Mouse (Mus musculus) intestine, postnatal 0 days (tissue): ENCODE measurements at regions not wholly inside any gene's neighbourhood (a gene's known extent, or its start where the extent isn't known, plus 50 kb on each side); places are given as distances from the start of the nearest gene placed in this dataset.

Source experiments
- ATAC-seq: fragments of 200-750 bp; cut with Nextera tagmentation; 2 replicates; pipeline ENCODE4 v1.8.0; 2017; ENCODE audit warnings: mild to moderate bottlenecking, moderate TSS enrichment, moderate library complexity
- H3K27ac ChIP-seq: fragments of 300-500 bp; sonication (generic); 2 replicates; pipeline ENCODE4 v1.5.1; 2014; ENCODE audit warnings: mild to moderate bottlenecking, low read depth, low read length, moderate library complexity
- H3K27me3 ChIP-seq: fragments of 300-500 bp; sonication (generic); replicated peaks from 2 replicates; pipeline ENCODE4 v1.6.1; 2014; ENCODE audit warnings: low read length, mixed read lengths; ENCODE audit not compliant: control insufficient read depth, insufficient read depth
- H3K36me3 ChIP-seq: fragments of 300-500 bp; sonication (generic); 2 replicates; pipeline ENCODE4 v1.6.1; 2014; ENCODE audit warnings: mild to moderate bottlenecking, moderate library complexity; ENCODE audit not compliant: control insufficient read depth, insufficient read depth
- H3K4me1 ChIP-seq: fragments of 300-500 bp; sonication (generic); replicated peaks from 2 replicates; pipeline ENCODE4 v1.6.1; 2014; ENCODE audit warnings: antibody characterized with exemption, low read length, mixed read lengths; ENCODE audit not compliant: control insufficient read depth, insufficient read depth
- H3K4me2 ChIP-seq: fragments of 300-500 bp; sonication (generic); replicated peaks from 2 replicates; pipeline ENCODE4 v1.6.1; 2014; ENCODE audit warnings: low read depth, mild to moderate bottlenecking, moderate library complexity
- H3K4me3 ChIP-seq: fragments of 300-500 bp; sonication (generic); 2 replicates; pipeline ENCODE4 v1.5.1; 2014; ENCODE audit warnings: low read depth, low read length
- H3K9ac ChIP-seq: fragments of 300-500 bp; sonication (generic); 2 replicates; pipeline ENCODE4 v1.6.1; 2014; ENCODE audit warnings: mild to moderate bottlenecking, low read depth, low read length
- H3K9me3 ChIP-seq: fragments of 300-500 bp; sonication (generic); 2 replicates; pipeline ENCODE4 v1.6.1; 2016; ENCODE audit warnings: mixed run types; ENCODE audit not compliant: control insufficient read depth
- CTCF ChIP-seq: sonication (generic); IDR thresholded peaks from 2 replicates; pipeline ENCODE4 v1.5.1; 2016; ENCODE audit warnings: low read depth, mild to moderate bottlenecking, control low read depth, antibody characterized with exemption, moderate library complexity
- WGBS: fragments of 180-500 bp; shearing (Covaris S2); extraction: QIAGEN DNeasy Blood & Tissue Kit; methylation state at CpG from one replicate; pipeline ENCODE4 v1.1.7; 2014; 5-methylcytosine and 5-hydroxymethylcytosine counted together

GRCm38 (mm10) chr12:7450506-7450905, 526.9 kb upstream of the Apob start:
- Histone ChIP-seq H3K4me2 (no peak overlapping the region), H3K27me3 (no peaks in the 10 kb centered on the region), H3K9ac (no peak overlapping the region), H3K4me1 (no peaks in the 10 kb centered on the region), H3K27ac (no peak overlapping the region), H3K36me3 (no peaks in the 10 kb centered on the region), H3K9me3 (no peaks in the 10 kb centered on the region), H3K4me3 (no peak overlapping the region)
- 72% methylated on average over 2 of the region's 2 CpGs for WGBS
- no peak for TF ChIP-seq CTCF
- ATAC-seq, result no peak

GRCm38 (mm10) chr12:7457036-7457435, 520.4 kb upstream of the Apob start:
- TF ChIP-seq CTCF, result no peak
- Histone ChIP-seq H3K9me3 (no peaks in the 10 kb centered on the region), H3K27ac (no peak overlapping the region), H3K9ac (no peak overlapping the region), H3K4me2 (no peak overlapping the region), H3K4me1 (no peaks in the 10 kb centered on the region), H3K27me3 (no peaks in the 10 kb centered on the region), H3K36me3 (no peaks in the 10 kb centered on the region), H3K4me3 (no peak overlapping the region)
- no peak for ATAC-seq
- 80% methylated on average over 5 of the region's 5 CpGs for WGBS

- no peak overlapping the region for H3K4me3 ChIP-seq
- H3K9ac ChIP-seq, result no peak overlapping the region
- no peaks in the 10 kb centered on the region for H3K27me3 ChIP-seq
- no peak for ATAC-seq
- no peaks in the 10 kb centered on the region for H3K4me1 ChIP-seq
- no peaks in the 10 kb centered on the region for H3K9me3 ChIP-seq
- no peak overlapping the region for H3K27ac ChIP-seq
- TF ChIP-seq CTCF, result no peak
- H3K4me2 ChIP-seq, result no peak overlapping the region
- WGBS, result 88% methylated on average over 4 of the region's 4 CpGs
- H3K36me3 ChIP-seq, result no peaks in the 10 kb centered on the region
These were observed 519.9 kb upstream of the Apob start for GRCm38 (mm10) chr12:7457544-7457943.

DNA sequence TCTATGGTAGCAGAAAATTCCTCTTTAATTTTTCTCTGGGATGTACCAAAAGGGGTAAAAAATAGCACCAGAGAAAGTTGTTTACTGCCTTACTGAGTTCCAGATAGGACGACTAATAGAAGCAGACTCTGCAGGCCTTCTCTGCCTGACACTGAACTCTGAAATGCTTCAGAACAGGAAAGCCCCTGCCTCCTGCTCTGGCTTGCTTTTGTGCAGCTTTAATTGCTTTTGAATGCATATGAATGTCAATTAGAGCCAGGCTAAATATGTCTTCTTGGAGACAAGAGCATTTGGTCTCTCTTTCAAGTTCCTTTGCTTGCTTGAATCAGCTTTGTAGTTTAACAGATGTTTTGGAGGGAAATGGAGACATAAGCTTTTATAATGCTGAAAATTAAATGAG, 512.5 kb upstream of the Apob start:
- Histone ChIP-seq H3K4me3 (no peak overlapping the region), H3K9ac (no peak overlapping the region), H3K9me3 (no peaks in the 10 kb centered on the region), H3K27me3 (no peaks in the 10 kb centered on the region), H3K27ac (no peak overlapping the region), H3K36me3 (no peaks in the 10 kb centered on the region), H3K4me2 (no peak overlapping the region), H3K4me1 (no peaks in the 10 kb centered on the region)
- no peak for TF ChIP-seq CTCF
- 26% methylated on average over 1 of the region's 1 CpGs for WGBS
- ATAC-seq, result no peak

DNA sequence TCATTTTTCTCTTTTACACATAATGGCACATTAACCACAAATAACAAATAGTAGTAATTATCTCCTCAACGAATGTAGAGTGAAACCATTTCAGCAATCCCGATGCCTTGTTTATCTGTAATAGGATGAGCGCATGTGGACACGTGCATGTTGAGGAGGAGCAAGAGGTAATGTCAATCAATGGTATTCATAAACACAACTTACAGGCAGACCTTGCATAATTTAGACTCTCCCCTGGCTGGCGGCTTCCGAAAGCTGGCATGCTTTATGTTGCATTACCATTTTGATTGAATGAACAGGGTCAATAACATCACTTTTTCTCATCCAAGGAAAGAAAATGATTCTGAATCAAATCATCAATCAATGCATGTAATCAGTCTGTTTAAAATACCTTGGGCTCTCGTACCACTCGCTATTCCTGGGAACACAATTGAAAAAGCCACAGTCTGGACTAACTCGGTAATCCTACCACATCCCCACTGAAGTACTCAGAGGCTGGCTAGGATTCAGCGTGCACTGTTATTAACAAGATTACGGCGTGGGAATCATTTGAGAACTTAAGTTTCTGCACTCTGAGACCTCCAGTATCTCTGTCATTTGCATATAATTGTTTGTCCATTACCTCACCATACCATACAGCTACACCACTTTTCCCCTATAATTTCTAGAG, 464.7 kb upstream of the Apob start:
- no peak overlapping the region for H3K4me3 ChIP-seq
- no peaks in the 10 kb centered on the region for H3K4me1 ChIP-seq
- H3K36me3 ChIP-seq, result no peaks in the 10 kb centered on the region
- 88% methylated on average over 12 of the region's 12 CpGs for WGBS
- H3K27ac ChIP-seq, result no peak overlapping the region
- no peak for ATAC-seq
- H3K27me3 ChIP-seq, result no peaks in the 10 kb centered on the region
- H3K9me3 ChIP-seq, result no peaks in the 10 kb centered on the region
- no peak for TF ChIP-seq CTCF
- no peak overlapping the region for H3K9ac ChIP-seq
- no peak overlapping the region for H3K4me2 ChIP-seq

DNA sequence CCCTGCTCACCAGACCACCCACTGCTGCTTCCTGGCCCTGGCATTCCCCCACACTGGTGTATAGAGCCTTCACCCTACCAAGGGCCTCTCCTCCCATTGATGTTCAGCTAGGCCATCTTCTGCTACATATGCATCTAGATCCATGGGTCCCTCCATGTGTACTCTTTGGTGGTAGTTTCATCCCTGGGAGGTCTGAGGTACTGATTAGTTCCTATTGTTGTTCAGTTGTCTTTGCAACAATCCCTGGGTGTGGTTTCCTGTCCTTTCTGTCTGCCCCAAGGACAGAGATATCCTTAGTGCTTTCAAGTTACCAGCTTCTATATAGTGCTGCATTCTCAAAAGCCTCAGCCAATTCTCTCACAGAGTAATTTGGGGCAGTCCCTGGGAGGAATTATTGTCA, 440.1 kb upstream of the Apob start:
- ATAC-seq, result no peak
- H3K9ac ChIP-seq, result no peak overlapping the region
- TF ChIP-seq CTCF, result no peak

More for the DNA sequence above, 440.1 kb upstream of the Apob start:
- no peaks in the 10 kb centered on the region for H3K27me3 ChIP-seq
- H3K36me3 ChIP-seq, result no peaks in the 10 kb centered on the region
- no peak overlapping the region for H3K4me2 ChIP-seq
- no peak overlapping the region for H3K4me3 ChIP-seq
- H3K27ac ChIP-seq, result no peak overlapping the region
- no peaks in the 10 kb centered on the region for H3K4me1 ChIP-seq
- no peaks in the 10 kb centered on the region for H3K9me3 ChIP-seq
